Mouse (Mus musculus) cortical plate, adult 2 months (tissue): ENCODE measurements around the gene Dkkl1.

Experiments used
- CTCF ChIP-seq: fragments of 200-500 bp; IDR thresholded peaks from 2 replicates; pipeline ENCODE4 v1.5.1; 2011; ENCODE audit warnings: mild to moderate bottlenecking, control low read depth, low read length; ENCODE audit not compliant: insufficient read depth; ENCODE audit errors: extremely low read depth
- POLR2A ChIP-seq: fragments of 200-500 bp; IDR thresholded peaks from 2 replicates; pipeline ENCODE4 v1.6.1; 2011; ENCODE audit warnings: mild to moderate bottlenecking, low read length, control low read depth; ENCODE audit not compliant: insufficient read depth; ENCODE audit errors: extremely low read depth

- TF ChIP-seq CTCF = peak; percentile 36
- TF ChIP-seq POLR2A = no peak; the same call in 1 of the 2 replicates
Observed at GRCm38 (mm10) chr7:45172974-45173373, 39.0 kb downstream of the Dkkl1 start.
